Mouse (Mus musculus): ENCODE results near the gene Rpl18.

Rpl18 gene

DNA sequence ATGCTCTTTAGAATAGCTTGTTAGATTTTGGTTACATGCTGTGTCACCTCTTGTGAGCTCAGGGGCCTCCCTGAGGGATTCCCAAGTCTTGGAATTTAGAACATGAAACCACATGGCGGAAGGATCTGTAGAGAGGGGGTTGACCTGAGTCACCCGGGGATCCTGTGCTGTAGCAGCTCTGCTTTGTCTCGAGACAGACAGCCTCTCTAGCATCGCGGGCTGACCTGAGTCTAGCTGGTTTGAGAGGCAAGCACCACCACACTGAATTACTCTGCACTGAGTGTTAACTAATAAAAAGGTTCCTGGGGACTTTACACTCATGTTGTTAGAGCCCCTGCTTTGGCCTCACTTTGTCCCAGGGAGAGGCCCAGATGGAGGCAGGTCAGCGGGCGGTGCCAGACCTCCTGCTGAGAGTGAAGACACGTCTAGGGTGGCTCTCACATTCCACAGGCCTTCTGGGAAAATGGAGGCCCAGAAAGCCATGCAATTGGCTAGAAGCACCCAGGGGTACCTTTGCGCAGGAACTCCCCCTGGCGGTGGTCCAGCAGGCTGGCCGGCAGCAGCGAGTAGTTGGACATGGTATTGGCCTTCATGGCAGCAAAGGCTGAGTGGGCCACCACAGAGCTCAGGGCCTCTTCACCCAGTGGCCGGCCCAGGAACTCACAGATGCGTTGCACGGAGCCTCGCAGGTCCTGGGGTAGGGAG is 15.6 kb downstream of the Rpl18 start:
- peak; percentile 35 to 70 for DNase-seq (ENCODE audit: low spot score in 2 of 2)

DNA sequence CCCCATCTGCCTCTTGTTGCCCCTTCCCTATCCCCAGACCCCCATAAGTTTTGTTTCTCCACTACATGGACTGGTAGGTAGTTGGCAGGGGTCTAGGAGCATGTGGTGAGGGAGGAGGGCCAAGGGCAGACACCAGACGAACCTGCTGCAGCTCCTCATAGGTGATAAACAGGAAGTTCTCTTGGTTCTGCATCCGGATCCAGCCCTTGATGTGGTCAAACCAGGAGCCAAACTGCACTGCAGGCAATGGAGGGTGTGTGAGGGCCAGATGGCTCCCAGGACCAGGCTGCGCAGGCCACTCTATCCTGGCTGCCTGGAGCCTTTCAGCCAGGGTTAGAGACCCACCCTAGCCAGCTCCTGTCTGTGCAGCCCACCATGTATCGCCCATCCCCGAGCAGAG is 18.2 kb downstream of the Rpl18 start:
- DNase-seq (ENCODE audit: low spot score in 2 of 2) = peak in 1 of 2 experiments; percentile 6

DNA sequence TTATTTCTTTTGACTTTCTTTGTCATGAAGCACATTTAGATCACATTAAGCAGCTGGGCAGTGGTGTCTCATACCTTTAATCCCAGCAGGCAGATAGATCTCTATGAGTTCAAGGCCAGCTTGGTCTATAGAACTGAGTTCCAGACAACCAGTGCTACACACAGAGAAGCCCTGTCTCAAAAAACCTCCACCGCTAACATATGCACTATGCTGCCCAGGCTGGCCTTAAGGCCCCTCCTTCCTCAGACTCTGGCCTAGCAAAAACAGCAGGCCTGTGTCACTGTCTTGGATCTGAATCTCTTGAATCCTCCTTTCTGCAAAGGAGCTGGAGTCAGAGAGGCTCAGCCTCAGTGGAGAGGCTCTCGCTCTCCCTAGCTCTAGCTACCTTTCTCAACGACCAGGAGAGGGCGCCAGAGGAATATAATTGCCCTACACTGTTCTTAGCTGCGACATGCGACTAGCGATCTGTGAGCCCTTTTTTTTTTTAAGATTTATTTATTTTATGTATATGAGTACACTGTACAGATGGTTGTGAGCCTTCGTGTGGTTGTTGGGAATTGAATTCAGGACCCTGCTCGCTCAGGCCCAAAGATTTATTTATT is 24.0 kb downstream of the Rpl18 start:
- peak; percentile 63 to 89 for DNase-seq (ENCODE audit: low spot score in 2 of 2)

DNA sequence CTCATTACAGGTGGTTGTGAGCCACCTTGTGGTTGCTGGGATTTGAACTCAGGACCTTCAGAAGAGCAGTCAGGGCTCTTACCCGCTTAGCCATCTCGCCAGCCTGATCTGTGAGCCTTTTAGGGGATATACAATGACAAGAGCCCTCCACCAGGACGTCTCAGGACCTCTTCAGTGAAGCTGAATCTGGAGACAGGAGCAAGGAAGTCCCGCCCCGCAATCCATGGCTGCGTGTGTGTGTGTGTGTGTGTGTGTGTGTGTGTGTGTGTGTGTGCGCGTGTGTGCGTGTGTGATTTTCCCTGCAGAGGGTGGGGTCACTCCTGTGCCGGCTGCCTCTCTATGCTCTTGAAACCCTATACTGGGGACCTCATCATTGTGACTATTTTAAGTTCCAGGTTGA is 24.6 kb downstream of the Rpl18 start:
- DNase-seq (ENCODE audit: low spot score in 2 of 2) = no peak

DNA sequence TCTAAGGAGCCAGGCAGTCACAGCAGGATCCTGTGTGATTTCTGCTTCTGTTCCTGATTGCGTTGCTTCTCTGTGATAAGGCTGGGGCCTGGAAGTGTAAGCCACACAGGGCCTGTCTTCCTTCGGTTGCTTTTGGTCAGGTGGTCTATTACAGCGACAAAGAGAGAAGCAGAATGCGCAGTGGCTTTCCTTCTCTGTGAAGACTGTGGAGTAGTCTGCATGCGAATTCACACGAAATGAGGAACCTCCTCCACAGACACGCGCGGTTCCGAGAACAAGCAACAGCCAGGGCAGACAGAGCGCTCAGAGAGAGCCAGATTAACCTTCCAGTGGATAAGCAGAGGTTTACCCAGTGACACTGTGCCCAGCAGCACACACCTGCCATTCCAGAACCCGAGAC is 26.1 kb downstream of the Rpl18 start:
- DNase-seq (ENCODE audit: low spot score in 2 of 2) = no peak

DNA sequence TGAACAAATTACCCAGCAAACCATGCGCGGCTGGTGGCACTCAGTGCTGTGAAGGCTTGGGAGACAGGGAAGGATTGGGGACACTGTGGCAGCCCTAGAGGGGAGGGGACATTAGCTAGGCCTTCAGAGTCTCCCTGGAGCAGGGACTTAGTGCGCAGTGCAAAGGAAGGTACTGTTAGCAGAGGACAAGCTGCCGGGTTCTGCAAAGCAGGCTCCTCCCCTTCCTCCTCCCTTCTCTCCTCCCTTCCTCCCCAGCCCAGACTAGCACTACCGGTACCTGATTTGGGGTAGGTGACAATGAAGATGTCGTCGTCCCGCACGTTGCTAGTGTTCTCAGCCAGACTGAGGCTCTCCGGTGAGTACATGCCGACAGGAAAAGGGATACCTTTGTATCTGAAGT is 26.5 kb downstream of the Rpl18 start:
- DNase-seq (ENCODE audit: low spot score in 2 of 2) = no peak

DNA sequence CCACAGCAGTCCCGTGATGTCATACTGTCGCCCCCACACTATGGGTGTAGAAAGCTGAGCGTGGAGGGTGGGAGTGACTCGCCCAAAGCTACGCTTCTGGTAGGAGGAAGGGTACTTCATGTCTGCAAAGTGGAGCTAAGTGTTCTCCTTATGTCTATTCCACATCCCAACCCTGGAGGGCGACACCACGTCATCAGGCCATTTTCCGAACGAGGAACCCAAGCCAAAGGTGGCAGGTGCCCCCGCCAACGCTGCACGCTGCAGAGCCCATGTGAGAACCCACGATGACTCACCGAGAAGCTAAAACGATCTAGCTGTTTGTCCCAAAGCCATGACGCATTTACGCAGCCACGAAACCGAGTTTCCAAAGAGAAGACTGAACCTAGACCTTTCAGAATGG is 27.1 kb downstream of the Rpl18 start:
- DNase-seq (ENCODE audit: low spot score in 2 of 2) = no peak

DNA sequence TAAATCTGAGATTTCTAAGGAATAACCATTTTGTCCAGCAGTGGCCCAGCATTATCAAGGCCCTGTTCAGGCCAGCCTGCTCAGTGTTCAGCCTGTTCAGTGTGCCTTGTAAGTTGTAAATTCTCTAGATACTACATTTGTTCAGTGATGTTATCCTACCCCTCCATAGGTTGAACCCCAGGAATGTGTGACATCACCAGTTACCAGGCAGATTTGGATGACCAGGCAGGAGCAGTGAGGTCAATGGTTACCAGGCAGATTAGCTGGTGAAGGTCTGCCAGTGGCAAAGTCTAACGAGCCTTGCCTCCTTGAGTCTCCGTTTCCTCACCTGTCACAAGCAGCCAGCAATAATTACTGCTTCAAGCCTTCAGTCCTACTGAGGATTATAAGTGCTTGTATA is 29.1 kb downstream of the Rpl18 start:
- DNase-seq (ENCODE audit: low spot score in 2 of 2) = peak in 1 of 2 experiments; percentile 74

DNA sequence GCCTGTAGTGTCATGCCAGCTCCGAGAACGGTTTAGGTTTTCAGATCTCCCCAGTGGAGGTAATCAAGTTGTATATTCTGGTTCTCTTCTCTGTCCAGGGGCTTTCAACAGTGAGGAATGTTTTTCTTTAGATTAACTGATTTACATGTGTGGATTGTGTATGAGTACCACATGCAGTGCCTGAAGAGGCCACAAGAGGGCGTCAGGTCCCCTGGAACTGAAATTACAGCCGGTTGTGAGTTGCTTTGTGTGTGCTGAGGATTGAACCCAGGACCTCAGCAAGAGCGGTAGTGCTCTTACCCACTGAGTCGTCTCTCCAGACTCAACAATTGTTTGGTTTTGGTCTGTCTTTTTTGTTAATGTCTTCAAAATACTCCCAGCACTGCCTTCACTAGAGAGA is 31.3 kb downstream of the Rpl18 start:
- DNase-seq (ENCODE audit: low spot score in 2 of 2) = peak in 1 of 2 experiments; percentile 40

DNA sequence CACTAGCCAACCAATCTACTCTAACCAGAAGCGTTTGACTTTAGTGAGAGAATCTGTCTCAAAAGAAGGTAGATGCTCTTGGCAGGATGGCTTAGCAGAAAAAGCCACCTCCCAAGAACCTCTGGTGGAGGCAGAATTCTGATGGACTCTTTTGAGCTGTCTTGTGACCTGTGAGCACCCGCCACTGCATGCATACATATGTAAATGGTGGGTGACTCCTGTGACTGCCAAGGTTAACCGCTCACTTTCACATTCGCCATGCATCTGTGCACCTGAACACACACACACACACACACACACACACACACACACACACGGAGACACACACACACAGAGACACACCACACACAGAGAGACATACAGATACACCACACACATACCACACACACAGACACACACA is 32.2 kb downstream of the Rpl18 start:
- DNase-seq (ENCODE audit: low spot score in 2 of 2) = no peak

DNA sequence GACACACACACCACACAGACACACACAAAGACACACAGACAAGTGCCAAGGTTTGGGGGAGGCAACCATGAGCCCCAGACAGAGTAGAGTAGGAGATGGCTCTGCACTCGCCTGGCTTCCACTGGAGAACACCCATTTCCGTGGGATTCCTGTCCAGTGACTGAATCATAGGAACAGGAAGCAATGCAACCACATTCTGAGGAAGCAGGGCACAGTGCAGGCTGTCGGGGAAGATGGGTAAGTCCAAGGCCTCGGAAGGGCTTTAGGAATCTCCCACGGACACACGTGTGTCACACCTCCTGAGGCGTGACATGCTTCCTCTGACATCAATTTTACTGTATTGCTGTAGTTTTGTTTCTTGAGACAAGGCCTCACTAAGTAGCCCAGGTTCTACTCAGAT is 32.9 kb downstream of the Rpl18 start:
- no peak for DNase-seq (ENCODE audit: low spot score in 2 of 2)

DNA sequence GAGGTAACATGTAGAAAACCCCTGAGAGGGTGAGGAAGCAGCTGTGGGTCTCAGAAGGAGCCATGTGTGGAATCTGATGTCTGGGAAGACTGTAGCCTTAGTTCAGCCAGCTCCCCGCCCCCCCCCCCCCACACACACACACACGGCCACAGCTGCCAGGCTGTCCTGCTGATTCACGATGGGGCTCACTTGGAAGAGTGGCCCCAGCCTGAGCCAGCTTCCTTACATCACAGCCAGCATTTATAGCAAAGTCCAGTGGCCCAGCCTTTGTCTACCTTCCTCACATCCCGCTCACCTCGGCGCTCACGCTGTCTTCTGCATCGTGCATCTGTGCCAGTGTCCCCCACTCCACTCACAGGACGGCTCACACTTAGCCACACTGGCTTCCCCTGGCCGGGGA is 34.1 kb downstream of the Rpl18 start:
- DNase-seq (ENCODE audit: low spot score in 2 of 2) = no peak

DNA sequence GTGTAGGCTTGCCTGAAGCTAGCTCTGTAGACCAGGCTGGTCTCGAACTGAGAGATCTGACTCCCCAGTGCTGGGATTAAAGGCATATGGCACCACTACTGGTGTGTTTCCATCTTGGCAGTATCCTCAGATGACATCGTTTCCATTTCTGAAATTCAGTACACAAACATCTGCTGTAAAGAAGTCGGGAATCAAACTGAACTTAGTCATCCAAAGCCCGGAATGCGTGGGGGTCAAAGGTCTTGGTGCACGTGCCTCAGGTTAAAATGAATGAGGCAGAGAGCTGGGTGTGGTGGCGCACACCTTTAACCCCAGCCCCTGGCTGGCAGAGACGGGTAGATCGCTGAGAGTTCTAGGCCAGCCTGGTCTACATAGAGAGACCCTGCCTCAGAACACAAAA is 34.9 kb downstream of the Rpl18 start:
- no peak for DNase-seq (ENCODE audit: low spot score in 2 of 2)

DNA sequence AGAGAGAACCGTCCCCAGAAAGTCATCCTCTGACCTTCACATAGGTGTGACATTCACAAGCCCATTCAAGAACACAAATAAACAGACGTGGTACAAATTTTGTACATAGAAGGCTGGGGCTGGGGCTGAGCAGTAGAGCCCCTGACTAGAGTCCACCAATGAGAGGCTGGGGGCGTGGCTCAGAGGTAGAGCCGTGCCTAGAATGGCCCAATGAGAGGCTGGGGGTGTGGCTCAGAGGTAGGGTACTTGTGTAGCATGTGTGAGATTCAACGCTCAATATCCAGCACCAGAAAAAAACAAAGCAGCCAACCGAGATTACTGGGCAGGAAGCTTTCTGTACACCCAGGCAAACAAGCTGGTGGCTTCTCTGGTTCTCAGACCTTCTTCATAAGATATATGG is 40.4 kb downstream of the Rpl18 start:
- DNase-seq (ENCODE audit: low spot score in 2 of 2) = no peak

DNA sequence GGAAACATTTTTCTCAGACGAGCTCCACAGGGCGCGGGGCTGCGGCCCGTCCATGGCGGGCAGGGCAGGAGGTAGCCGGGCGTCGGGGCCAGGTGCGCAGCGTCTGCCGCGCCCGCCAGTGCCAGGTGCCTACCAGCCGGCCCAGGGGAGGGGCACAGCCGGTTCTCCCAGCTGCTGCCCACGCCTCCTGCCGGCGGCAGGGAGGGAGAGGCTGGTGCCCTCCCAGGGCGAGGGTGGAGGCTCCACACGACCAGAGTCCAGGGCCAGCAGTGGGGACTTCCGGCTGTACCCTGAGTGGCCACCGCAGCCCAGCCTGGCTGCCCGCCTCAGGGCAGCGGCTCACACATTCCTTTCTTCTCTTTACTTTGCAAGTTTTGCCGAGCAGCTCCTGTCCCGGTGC is 44.1 kb downstream of the Rpl18 start:
- no peak for DNase-seq (ENCODE audit: low spot score in 2 of 2)

DNA sequence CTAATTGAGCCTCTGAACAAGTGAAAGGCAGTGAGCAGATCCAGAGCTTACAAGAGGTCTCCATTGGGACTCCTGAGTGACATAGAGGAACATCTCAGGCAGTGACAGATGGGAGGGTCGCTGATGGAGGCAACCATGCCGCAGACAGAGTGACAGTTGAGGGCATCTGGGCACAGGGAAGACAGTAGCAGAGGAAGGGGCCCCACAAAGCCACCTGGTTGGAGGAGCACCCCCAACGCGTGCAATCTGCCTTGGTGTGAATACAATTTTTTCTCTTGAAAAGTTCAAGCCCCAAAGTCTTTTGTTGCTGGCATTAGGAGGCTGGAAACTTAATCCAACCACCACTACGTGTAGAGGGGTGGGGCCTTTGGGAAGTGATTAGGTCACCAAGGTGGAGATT is 44.9 kb downstream of the Rpl18 start:
- no peak for DNase-seq (ENCODE audit: low spot score in 2 of 2)

DNA sequence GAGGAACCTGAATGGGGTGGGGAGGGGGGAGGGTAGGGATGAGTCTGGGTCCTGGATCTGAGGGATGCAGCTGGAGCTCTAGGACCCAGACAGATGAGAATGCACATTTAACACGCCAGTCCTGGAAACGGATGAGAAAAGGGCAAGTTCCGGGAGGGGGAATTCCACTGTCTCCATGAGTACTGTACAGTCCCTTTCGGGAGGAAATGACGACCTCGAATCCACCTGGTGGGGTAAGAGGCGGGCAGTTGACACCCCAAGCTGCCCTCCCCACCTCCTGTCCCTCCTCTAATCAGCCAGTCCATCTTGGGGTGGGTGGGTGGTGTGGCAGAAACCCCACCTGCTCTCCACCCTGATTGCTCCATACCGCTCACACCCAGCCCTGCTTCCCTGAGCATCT is 50.7 kb downstream of the Rpl18 start:
- DNase-seq (ENCODE audit: low spot score in 2 of 2) = no peak

DNA sequence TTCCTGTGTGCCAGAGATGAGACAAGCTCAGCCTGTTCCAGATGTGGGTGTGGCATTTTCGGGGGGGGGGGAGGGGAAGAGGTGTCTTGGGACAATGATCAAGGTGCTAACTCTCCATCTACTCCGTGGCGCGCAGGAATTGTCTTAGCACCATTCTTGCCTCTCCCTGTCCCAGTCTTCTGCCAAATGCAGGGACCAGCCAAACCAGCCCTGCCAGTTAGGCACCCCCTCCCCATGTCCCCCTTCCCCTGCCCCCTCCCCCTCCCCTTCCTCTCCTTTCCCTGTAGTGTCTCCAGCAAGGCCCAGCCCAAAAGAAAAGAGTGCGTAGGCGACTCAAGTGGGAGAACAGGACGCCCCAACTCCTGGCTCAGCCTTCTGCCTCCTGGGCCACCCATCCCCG is 51.5 kb downstream of the Rpl18 start:
- no peak for DNase-seq (ENCODE audit: low spot score in 2 of 2)

DNA sequence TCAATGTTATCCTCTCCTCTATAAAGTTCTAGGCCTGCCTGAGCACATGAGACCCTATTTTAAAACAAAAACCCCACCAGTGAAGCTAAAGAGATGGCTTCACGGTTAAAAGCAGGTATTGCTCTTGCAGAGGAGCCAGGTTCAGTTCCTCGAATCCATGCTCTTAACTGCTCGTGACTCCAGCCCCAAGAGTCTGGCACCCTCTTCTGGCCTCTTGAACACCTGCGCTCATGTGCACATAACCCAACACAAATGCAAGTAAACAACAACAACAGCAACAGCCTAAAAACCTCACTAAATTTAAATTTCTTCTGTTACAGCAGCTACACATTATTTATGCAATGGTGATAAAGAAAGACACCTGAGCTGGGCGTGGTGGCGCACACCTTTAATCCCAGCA is 52.2 kb downstream of the Rpl18 start:
- DNase-seq (ENCODE audit: low spot score in 2 of 2) = no peak
